Mouse (Mus musculus): ENCODE results near the gene Abl1.

The Abl1 gene

DNA sequence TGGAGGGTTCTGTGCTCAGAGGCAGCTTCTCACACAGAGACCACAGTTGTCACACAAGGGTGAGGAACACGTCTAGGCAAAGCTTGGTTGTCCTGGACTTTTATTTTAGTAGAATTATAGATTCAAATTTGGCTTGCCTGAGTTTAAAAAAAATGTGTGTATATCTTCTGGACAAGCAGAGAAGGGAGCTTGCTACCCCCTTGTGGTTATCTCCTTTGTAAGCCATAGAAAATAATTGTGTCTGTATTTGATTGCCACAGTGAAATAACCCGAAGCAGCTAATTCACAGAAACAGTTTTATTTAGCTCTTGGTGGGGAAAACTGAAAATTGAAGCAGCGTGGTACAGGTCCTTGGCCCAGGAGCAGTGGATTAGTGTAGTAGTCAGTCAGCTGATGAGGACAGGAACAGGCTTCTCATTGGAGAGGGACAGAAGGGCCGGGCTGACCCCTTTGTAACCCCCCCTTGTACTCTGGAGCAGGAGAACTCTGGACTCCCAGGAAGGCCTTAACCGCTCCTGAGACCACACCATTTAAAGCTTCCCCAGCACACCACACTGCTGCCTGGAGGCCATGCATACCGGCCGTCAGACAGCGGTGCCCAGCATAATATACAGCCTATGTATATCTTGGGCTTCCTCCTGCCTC lies 94.9 kb downstream of the Abl1 start:
- in situ Hi-C loops (cut with MboI, MseI) = loop anchor here (5.0 kb wide), 1 partner anchor 101 kb away; no protein-coding TSS in a partner anchor

DNA sequence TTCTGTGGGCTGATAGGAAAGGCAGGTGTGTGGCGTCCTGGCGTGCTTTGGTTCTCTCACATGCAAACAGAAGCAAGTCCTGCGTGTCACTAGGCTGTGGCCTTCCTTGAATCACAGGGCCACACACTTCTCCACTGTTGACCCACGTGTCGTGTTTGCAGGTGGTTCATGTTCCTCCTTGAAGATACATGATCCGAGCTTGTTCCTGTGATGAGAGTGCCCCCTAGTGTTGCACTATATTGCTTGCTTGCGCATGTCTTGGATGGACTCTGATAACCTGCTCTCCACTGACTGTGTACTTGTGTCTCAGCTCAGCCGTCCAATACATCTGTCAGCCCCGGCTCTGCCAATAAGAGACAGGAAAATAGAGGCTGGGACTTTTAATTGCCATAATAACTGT lies 96.9 kb downstream of the Abl1 start:
- in situ Hi-C loops (cut with MboI, MseI) = no loop called here

- in situ Hi-C loops (cut with MboI, MseI) = no loop called here
Measured at GRCm38 (mm10) chr2:31787029-31787428, 98.9 kb downstream of the Abl1 start.

DNA sequence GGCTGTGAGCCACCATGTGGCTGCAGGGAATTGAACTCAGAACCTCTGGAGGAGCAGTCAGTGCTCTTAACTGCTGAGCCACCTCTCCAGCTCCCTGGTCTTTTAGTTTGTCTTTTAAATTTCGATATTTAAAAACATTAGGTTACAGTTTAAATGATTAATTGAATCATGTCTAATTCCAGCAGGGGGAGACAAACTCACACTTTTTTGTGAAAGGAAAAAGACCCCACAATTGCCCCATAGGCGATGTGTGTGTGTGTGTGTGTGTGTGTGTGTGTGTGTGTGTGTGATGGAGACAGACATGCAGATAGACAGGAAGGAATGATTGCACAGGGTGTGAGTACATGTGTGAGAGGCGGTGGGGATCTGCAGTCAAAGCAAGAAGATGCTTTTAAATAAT lies 100.1 kb downstream of the Abl1 start:
- in situ Hi-C loops (cut with MboI, MseI) = no loop called here

- in situ Hi-C loops (cut with MboI, MseI) = no loop called here
Measured at GRCm38 (mm10) chr2:31789215-31789614, 101.0 kb downstream of the Abl1 start.

DNA sequence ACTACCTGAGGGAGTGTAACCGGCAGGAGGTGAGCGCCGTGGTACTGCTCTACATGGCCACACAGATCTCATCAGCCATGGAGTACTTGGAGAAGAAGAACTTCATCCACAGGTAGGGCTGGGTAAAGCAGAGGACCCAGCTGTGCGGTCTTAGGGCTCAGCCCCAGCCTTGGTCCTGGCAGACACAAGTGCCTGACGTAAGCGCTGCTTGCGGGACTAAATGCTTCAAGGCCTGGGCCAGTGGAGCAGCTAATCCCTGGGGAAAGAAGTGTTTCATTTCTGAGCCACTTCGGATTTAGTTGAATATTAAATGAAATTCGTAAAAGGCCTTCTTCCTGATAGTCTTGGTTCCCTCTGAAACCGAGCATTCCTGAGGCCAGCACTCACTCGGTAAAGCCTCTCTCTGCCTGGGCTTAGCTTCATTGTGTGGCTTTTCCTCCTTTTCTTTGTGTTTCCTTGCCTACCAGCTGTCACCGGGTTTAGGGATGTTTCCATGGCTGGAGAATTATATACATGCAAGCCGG lies 102.6 kb downstream of the Abl1 start:
- in situ Hi-C loops (cut with MboI, MseI) = no loop called here

GRCm38 (mm10) chr2:31791260-31791659 lies 103.1 kb downstream of the Abl1 start:
- in situ Hi-C loops (cut with MboI, MseI) = no loop called here

GRCm38 (mm10) chr2:31792611-31793010 lies 104.4 kb downstream of the Abl1 start:
- in situ Hi-C loops (cut with MboI, MseI) = no loop called here

DNA sequence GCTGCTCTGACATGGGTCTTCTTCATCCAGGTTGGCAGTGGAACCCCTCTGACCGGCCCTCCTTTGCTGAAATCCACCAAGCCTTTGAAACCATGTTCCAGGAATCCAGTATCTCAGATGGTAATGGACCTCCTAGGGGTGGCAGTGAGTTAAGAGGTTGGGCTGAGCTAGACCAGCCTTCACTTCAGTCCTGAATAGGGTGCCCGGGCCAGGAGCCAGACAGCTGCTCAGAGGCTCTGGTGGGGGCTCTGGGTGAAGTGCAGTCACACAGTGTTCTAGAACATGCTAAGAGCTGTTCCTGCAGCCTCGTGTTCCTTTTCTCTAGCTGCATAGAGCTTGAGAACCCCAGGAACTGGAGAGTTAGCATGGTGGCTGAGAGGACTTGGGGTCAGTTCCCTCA lies 108.8 kb downstream of the Abl1 start:
- in situ Hi-C loops (cut with MboI, MseI) = no loop called here

GRCm38 (mm10) chr2:31801416-31801815 lies 113.2 kb downstream of the Abl1 start:
- in situ Hi-C loops (cut with MboI, MseI) = no loop called here

GRCm38 (mm10) chr2:31802811-31803210 lies 114.6 kb downstream of the Abl1 start:
- in situ Hi-C loops (cut with MboI, MseI) = no loop called here

DNA sequence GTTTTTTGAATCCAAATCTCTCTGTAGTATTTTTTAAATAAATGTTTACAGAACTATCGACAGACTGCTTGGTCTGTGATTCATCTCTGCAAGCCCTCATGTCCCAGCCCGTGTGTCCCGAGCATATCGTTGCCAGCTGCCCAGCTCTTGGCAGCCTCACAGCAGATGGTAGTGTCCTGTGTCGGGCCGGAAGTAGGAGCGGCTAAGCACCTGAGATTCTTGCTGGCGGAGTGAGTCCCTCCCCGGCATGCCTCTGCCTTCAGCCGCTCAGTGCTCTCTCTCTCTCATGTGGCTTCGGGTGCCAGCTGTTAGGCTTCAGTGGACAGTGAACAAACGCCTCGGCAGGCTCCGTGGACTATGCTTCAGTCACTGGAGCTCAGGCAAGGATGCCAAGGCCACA lies 115.3 kb downstream of the Abl1 start:
- in situ Hi-C loops (cut with MboI, MseI) = no loop called here

DNA sequence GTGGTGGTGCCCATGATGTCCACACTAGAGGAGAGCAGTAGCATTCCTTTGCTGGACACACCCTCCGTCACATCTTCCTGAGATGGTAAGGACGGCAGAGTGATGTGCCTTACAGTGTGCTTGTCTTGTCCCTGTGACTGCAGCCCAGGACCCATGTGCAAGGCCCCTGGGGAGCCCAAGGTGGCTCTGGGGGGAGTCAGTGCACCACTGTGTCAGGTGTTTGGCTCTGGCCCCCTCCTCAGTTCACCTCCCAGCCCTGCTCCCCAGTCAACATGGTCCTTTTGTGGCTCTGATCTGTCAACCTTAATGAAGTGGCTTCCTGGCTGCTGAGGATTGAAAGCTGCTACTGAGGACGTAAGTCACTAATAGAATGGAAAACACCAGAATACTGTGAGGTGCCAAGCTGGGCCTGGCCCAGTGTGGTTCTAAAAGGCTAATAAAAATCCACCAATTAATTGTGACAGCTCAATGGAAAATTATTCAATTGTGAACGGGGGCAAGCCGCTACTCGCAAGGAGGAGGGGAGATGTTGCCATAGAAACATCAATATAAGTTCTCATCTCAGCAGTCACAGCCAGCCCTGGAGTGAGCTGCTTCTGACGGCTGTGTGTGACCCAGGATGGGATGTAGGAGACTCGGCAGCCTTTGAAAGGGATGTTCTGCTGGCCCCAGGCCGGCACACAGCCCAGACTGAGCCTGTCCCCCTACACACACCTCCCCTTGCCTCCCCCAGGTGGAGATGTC lies 118.6 kb downstream of the Abl1 start:
- in situ Hi-C loops (cut with MboI, MseI) = no loop called here

DNA sequence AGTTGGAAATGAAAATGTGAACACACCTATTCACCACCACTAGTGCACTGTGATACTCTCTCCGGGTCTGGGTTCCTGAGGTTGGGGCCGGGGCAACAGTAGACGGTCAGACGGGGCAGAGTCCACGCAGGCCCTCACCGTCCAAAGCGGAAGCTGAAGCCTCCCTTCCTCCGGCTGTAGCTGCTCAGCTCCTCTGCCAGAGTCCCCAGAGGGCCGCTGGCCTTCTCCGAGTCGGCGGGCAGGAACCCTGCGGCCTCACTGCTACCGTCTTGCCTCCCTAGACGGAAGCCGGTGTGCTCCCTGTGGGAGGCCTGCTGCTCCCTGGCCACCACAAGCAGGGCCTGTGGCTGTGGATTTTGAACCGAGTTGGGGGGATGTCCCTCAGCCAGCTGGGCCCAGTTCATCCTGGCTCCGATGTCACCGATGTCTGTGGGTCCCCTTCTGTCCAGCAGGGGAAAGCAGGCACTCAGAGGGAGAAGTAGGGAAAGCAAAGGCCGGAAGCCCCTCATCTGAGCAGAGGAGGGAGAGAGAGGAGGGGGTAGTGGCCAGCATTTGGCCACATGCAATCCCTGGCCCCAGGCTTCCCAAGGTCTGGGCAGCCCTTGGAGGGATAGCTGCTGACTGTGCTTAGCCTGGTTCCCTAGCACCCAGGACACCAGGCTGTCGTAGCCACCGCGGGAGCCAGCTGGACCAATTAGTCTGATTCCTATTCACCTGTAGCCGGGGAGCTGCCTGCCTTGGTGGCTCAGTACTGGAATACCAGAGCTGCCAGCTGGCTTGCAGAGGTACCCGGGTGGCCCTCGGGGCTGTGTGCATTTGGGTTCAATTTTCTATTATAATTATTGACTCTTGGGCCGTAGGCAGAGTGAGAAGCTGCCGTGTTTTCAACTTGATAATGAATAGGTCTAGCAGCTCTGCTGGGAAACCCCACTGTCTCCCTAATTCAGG lies 120.5 kb downstream of the Abl1 start:
- in situ Hi-C loops (cut with MboI, MseI) = no loop called here

DNA sequence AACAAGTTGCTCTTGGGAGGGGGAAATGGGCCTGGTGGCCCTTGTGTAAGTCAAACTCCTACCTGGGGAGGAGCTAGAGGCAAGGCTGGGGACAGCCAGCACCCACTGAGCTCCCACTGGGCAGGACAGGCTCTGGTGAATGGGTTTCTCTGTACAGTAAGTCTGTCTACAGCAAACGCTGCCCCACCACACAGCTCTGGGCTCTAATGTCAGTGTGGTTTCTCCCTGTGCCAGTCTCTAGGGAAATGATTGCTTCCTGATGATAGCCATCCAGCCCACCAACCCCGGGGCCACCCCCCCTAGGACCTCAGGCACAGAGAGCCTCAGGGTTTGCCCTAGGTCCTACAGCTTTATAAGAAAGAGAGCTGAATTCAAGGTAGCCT lies 121.2 kb downstream of the Abl1 start:
- in situ Hi-C loops (cut with MboI, MseI) = no loop called here

DNA sequence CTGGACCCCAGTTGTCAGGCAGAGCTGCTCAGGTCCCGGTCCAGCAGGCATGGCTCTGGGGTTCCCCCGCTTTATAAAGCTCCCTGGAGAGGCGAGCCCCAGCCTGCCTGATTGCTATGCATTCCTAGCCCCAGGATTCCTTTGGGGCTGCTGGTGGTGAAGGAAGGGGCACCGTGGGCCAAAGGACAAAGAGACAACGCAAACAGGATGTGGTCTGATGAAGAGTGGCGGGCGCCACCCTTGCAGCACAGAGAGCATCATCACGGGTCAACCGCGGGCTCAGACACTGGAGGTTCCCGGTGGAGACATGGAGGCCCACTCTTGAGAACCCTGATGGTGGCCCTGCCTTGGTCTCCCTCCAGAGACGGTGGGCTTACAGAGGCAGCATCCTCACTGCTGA lies 122.3 kb downstream of the Abl1 start, which contains the start of gene Qrfp:
TSS of gene Qrfp (minus strand) at position 137 of the 400 bp plus-strand sequence.
- in situ Hi-C loops (cut with MboI, MseI) = loop anchor here (10.0 kb wide), 1 partner anchor 74 kb away; the partner anchor contains the start of gene Lamc3

DNA sequence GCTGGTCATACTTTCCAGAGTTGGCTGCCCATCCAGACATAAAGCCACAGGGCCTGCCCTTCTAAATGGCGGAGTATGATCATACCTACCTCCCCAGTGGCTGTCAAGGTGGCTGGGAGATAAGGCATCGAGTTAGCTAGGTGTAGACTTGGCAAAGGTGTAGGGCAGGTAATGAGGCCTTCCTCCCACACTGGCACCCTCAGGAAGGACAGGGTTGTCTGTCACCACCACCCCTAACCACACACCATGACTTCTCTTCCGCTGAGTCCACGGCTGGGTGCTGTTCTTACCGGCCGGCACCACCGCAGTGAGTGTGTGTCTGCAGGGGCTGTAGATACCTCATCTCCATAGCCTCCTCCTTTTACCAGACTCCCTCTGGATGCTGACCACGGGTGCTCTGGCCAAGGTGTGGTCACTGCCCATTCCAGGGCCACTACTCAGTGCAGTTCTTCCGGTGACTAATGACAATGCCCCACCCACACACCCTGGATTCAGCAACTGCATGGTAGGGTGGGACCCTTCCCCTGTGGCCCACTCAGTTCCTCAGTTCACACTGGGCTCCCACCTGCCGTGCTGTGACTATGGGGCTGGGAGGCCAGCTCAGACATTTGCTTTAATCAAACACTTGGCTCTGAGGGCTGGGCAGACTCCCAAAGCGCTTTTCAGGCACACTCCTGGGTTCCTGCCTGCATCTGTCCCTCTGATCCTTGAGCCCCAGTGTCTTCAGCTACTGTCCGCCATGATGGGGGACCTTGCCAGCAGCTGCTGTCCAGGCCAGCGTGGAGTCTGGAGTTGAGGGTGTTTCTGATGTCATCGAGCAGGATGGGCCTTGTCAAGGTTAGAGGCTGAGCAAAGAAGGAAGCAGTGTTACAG lies 123.1 kb downstream of the Abl1 start:
- in situ Hi-C loops (cut with MboI, MseI) = loop anchor here (10.0 kb wide), 1 partner anchor 73 kb away; the partner anchor contains the start of gene Lamc3

DNA sequence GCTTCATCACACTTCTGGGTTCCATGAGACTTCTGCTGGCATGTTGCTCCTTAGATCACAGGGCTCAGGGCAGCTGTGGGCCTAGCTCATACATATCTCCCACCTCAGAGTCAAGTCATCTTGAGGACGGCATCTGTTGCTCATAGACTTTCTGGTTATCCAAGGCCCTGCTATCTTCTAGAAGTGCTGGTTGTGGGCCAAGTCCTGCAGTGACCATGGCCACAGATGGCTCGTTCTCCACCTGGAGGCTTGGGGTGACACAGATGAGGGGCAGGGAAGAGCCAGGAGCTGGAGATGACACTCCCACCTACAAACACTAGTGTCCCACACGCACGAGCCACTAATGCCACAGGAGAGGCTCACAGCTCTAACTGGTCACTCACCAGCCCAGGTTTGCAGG lies 125.5 kb downstream of the Abl1 start:
- in situ Hi-C loops (cut with MboI, MseI) = loop anchor here (10.0 kb wide), 1 partner anchor 71 kb away; the partner anchor contains the start of gene Lamc3

DNA sequence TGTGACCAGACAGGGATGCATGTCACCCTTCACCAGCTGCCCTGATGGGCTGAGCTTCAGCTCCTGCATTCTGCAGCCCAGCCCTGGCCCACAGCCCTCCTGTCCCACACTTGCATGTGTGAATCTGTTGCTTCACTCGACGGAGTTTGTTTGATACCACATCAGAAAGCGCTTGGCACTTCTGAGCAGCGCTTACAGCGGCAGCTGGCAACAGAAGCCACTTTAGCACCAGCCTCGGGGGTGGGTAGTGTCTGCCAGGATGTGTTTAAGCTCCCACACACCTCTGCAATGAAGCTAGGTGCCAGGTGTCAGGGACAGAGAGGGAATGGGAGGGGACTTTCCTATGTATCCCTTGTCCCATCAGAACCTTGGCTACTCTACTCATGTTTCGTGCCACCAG lies 126.5 kb downstream of the Abl1 start:
- in situ Hi-C loops (cut with MboI, MseI) = loop anchor here (10.0 kb wide), 1 partner anchor 70 kb away; the partner anchor contains the start of gene Lamc3

DNA sequence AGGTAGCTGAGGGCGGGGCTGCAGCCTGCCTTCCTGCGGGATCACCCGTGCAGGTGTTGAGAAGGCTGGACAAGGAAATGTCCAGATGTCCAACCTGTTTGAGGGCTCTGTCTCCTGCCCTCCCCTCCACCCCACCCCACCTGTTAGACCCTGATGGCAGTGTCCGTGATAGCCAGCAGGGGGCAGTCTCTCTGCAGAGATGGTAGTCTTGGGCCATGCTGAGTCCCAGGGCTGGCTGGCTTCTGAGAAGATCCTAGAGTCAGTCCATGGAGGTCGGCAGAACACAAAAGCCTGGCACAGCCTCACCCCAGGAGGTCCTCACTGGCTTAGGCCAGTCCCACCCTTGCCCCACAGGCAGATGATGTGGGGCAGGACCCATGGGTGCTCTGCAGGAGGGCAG lies 127.2 kb downstream of the Abl1 start:
- in situ Hi-C loops (cut with MboI, MseI) = loop anchor here (10.0 kb wide), 1 partner anchor 69 kb away; the partner anchor contains the start of gene Lamc3

Measured in T-helper 2 cell (primary cell).